Mouse (Mus musculus) brain, embryonic 18.5 days (tissue): Measurements from ENCODE around the gene Npw.
A peak's percentile ranks its signal among the peaks of the same experiment; 100 is the strongest.

Experiments used
- DNase-seq: peaks from one replicate; pipeline ENCODE4 v3.0.0-alpha.2; 2012; ENCODE audit warnings: low read depth, low spot score

Npw gene

DNA sequence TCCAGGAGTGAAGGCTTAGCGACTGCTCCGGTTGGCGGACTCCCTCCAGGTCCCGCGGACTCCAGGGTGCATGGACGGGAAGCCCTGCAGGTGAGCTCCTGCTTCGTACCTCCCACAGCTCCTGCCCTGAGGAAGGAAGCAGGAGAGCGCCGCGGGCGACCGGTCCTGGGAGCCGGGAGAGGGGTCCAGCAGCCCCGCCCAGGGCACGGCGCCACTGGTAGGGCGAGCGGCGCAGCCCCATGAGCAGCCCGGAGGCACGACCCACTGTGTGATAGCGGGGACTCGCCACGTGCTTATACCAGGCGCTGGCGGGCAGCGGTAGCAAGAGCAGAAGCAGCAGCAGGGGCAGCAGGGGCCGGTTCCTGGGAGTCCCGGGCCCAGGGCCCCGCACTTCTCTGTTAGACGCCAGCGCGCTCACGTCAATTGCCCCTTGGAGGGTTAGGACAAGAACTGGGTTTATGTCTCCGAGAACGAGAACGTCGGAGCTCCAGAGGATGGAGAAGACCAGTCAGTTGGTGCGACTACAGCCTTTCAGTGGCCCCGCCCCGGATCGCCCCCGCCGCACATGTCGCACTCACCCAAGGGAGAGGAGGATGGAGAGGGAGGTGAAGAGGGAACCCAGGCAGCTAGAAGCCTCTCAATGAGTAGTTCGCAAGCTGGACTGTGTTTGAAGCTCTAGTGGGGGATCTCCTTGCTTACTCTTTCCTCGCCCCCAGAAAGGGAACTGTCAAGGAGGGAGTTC is at the start of gene Npw:
TSS of gene Npw (minus strand) at position 441 of the 742 bp plus-strand sequence.
- DNase-seq, result no peak

DNA sequence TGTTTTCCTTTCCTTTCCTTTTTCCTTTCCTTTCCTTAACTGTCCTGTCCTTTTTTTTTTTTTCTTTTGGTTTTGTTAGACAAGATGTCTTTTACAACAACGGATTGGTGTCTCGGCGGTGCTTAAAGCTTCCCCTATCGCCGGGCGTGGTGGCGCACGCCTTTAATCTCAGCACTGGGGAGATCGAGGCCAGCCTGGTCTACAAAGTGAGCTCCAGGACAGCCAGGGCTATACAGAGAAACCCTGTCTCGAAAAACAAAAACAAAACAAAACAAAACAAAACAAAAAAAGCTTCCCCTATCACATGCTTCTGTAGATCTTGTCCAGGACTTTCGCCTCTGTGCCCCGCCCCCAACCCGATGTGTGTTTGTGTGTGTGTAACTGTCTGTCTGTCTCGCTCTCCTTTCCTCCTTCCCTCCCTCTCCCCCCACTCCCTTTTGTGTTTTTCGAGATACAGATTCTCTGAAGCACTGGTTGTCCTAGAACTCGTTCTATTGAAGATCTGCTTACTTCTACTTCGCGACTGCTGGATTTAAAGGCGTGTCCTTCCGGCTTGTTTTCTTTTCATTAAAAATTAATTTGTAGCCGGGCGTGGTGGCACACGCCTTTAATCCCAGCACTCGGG is 49.7 kb upstream of the Npw start:
- DNase-seq, result no peak

DNA sequence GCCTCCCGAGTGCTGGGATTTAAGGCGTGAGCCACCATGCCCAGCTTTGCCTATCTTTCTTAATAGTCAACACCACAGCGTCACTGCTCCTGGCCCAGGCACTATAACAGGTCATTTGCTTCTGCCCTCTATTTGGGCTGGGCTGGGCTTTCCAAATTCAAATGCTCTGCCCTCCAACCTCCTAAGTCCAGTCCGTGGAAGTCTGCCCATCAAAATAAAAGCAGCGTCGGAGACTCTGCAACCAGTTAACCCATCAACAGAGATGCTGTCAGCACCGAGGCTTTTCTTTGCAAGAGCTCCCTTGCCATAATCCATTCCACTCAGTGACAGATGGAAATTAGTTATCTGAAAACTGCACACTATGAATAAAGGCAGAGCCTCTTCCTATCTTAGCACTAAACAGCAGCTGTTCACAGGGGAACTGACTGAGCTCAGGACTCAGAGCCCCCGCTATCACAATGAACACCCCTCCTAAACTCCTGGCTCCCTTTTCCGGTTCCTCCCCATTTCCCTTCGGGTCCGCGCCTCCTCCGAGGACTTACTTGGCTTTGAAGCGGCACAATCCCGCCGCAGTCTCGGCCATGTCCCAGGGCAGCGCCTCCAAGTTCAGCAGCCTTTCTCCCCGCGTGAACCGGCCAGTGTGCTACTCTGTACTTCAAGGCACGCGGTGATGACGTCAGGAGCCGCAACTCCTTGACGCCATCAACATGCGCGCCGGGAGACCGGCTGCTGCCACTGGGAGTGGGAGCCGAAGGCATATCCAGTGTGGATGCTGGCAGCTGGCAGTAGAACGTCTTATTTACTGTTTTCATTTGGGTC is 48.9 kb upstream of the Npw start, which contains the start of gene Tbl3:
TSS of gene Tbl3 (minus strand) at position 679 of the 819 bp plus-strand sequence.
- DNase-seq, result peak; percentile 85

DNA sequence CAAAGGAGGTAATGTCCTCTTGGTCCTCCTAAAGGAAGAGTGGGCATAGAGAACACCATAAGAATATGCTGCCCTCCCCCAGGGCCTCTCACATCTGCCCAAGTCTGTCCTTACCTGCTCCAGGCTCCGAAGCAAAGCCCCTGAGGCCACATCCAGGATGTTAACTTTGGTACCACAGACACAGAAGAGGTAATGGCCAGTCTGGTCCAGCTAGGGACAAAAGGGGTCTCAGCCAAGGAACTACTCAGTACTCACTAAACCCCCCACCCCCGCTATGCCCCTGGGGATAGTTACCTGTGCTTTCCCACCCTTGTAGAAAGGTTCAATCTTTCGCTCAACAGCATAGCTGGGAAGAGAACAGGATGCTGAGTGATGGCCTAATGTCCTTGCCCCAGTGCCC is 47.6 kb upstream of the Npw start:
- no peak for DNase-seq

DNA sequence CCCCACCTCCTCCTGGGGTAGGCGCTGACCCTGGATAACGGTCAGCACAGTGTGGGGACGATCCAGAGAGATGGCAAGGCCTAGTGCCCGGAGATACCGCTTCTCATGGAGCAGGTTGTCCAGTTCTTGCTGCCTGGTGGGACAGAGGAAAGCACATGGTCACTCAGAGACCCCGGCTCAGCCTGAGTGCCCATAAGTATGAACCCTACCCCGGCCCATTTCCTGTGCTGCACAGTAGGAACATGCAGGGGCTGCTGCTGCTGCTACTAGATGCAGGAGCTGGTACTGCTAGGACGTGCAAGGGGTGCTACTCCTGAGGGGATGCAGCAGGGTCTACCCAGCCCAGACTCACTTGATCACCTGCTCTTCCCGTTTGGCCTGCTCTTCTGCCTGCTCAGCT is 43.0 kb upstream of the Npw start:
- DNase-seq, result no peak

DNA sequence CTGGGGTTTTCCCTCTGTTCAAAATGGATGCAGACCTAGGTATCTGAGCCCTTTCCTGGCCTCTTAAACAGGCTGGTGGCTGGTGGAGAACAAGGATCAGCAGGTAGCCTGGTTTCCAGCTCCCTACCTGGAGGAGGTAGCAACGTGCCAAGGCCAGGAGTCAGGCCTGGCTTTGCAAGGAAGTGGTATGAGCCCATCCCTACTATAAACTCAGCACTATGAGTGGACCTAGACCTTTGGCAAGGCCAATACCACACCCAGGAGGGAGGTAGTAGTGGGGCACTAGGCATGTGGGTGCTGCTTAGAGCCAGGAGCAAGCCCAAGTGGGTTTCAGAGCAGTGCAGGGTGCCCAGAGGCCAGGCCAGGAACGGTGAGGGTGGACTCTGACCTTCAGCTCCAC is 41.2 kb upstream of the Npw start:
- no peak for DNase-seq

DNA sequence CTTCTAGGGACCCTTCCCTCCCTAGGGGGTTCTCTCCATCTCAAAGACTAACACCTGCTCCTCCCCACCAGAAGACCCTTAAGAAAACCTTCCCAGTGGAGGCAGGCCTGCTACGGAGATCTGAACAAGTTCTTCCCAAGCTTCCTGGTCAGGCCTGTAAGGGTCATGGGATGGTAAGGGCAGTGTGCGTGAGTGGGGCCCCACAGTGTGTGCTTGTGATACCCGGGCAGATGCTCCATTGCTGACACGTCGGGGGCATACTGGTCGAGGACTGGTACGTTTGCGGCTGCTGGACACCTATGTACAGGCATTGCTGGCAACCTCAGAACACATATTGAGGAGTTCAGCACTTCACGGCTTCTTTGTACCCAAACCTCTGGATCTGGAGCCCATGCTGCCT is 40.5 kb upstream of the Npw start:
- DNase-seq, result no peak

DNA sequence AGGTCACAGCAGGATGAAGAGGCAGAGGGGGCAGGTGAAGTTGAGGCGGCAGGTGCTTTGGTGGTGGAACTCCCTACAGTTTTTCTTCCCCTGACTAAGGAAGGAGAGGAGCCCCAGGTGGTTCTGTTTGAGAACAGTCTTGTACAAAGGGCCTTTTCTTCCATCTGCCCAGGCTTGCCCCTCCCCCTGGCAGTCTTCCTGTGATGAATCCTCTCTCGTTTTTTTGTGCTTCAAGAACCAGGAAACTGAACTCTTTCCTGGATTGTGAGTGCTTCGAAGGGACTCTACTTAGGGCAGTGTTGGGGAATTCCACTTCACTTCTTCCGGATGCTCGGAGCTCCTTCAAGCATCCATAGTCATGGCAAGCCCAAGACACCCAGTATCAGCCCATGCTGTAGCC is 39.7 kb upstream of the Npw start:
- no peak for DNase-seq

DNA sequence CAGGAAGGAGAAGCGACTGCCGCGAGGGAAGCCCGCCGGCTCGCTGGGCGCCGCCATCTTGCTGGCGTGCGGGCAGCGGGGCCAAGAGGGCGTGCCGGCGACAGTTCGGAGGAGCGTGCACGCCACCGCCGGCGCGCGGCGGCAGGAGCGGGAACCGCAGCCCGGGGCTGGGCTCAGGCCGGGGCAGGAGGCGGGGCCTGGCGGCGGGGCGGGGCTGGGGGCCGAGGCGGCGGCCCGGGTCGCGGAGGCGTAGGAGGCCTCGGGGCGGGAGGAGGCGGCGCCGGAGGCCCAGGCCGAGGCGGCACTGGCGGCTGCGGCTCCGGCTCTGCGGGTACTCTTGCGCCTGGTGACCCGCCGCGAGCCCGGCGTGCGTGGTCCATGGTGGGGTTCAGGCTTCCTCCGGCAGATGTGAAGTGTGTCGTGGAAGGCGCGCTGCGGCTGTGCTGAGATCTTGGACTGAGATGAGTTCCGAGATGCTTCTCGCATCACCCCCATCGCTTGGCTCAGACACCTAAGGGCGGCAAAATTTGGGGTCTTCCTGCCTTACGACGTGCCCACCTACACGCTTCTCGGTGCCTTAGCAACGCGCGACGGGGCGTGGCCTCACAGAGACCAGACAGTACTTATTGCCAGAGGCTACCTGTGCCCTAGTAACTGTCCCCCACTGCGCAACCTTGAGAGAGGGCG is 37.9 kb upstream of the Npw start, which contains the start of the genes Gfer and Noxo1:
TSS of gene Gfer (minus strand) at position 146 of the 687 bp plus-strand sequence.
TSS of gene Noxo1 (plus strand) at position 224 of the 687 bp plus-strand sequence.
- no peak for DNase-seq

DNA sequence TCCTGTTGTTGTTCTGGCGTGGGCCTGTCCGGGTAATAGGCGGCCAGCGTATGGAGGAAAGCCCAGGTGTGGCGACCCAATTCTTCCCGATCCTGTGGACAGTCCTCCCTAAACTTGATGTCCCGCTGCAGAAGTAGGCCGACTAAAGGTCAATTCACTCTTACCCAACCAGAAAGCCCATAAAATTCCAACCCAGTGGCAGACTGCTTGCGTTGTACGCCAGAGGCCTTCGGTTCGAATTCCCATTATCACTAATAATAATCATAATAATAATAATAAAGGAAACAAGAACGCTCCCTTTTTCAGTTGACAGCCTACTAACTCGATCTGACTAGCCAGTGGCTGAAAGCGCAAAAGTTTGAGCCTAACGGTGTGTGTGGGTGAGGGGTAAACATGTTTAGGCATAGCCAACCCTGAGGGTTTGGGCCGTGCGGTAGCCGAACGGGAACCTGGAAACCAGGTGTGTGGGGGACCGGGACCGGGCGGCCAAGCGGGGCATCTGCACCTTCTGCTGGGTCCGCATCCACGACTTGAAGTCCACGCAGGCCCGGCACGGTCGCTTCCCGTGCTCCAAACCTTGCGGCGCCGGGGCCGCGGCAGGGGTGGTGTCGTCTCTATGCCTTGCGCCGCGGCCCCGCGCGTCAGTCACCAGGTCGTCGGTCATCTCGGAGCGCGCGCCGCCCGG is 37.2 kb upstream of the Npw start:
- DNase-seq, result no peak

DNA sequence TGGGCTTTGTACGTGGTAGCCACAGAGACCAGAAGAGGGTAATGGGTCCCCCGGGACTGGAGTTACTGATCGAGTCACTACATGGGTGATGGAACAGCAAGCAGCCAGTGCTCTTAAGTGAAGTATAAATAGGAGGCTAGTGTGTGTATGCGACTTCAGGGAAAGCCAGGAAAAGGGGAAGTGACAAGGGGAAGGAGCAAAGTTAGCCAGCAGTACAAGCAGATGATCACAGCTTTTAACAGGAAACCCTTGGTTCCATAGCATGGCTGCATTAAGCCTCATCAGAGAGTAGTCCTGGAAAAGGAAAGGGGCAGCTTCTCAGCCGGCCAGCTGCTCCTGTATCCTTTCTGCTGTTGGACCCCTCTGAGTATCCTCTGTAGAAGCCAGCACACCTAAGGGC is 34.1 kb upstream of the Npw start:
- DNase-seq, result no peak

DNA sequence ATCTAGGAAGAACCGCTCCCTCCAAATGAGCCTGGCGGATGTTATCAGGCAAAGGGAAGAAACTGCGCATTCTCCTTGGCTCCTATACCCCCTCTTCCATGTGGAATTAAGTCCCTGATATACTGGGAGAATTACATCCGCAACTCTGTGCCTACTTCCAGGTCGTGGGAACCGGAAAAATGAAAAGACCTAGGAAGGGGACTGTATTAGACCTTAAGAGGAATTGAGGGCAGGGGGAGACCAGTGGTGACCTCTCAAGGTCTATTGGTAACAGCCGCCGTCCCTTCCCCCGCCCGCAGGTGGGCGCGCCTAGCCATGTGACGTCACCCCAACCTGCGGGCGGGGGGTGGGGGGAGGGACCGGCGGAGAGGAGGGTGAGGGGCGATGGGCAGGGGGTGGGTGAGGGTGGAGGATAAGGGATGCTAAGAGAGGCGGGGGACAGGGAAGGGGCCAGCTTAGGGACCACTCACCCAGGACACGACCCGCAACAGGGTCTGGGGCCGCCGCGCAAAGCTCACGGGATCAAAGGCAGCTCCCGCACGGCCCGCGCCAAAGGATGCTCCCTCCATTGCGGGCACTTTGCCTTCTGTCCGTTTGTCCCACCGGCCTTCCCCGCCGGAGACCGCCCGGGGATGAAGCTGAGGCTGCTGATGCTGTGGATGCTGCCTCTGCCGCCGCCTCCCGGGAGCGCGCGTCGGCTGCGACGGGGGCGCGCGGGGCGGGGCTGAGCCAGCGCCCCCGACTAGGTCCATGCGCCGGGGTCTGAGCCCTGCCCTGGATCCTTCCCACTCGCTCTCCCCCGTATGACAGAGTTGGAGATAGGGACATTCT is 31.2 kb upstream of the Npw start, which contains the start of gene Syngr3:
TSS of gene Syngr3 (minus strand) at position 705 of the 831 bp plus-strand sequence.
- no peak for DNase-seq

DNA sequence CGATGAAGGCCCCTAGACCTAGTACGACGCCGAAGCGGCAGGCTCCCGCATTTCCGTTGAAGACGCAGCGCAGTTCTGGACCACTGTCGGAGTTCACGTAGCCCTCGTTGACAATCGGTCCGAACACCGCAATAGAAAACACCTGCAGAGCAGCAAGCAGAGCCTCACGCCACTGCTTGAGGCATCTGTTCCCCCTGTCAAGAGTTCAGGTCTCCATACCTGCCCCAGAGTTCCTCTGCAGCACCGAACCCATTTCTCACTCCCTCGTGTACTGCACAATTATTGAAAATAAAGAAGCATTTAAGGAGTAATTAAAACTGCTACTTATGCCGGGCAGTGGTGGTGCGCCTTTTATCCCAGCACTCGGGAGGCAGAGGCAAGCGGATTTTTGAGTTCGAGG is 29.3 kb upstream of the Npw start:
- DNase-seq, result no peak

DNA sequence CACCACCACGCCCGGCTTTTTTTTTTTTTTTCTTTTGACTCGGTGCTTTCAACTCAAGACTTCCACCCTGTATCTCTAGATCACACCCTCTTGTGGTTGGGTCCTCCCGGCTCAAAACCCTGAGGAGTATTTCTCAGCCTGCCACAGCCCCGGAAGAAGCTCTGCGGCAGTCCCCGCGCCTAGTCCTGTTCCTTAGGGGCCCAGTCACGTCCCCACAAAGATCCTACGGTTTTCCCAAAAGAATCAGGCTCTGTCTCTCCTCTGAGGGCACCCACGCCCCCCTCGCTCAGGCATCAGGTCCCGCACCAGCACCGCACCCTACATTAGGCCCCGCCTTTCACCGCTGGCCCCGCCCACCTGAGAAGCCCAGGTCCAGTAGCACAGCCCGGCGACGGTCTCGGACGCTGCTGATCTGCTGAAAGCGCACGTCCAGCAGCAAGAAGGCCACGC is 28.9 kb upstream of the Npw start:
- DNase-seq, result no peak

DNA sequence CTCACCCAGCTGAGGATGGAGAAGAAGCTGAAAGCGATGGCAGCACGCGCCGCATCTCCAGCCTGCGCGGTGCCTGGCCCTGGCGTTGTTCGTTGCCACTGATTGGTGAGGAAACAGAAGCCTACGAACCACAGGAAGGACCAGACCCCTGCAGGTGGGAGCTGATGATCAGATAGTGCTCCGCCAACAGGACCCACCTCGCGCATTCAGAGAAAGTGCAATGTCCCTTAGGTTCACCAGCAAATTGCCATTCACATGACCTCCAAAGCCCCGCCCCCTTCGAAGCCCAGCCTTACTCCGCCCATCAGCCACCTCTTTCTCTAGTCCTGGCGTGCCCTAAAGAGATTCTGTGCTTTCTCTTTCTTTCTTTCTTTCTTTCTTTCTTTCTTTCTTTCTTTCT is 28.3 kb upstream of the Npw start:
- no peak for DNase-seq

DNA sequence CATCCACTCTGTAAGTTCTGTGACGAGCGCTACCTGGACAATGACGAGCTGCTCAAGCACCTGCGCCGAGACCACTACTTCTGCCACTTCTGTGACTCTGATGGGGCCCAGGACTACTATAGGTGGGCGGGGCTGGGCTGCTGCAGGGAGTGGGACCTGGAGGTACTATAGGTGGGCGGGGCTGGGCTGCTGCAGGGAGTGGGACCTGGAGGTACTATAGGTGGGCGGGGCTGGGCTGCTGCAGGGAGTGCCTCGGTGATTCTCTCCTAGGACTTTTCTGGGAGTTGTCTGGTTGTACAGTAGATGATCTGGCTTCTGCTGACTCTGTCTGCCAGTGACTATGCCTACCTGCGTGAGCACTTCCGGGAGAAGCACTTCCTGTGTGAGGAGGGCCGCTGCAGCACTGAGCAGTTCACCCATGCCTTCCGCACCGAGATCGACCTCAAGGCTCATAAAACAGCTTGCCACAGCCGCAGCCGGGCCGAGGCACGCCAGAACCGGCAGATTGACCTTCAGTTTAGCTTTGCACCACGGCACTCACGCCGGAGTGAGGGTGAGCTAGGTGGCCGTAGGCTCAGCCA is 19.3 kb upstream of the Npw start:
- DNase-seq, result no peak

DNA sequence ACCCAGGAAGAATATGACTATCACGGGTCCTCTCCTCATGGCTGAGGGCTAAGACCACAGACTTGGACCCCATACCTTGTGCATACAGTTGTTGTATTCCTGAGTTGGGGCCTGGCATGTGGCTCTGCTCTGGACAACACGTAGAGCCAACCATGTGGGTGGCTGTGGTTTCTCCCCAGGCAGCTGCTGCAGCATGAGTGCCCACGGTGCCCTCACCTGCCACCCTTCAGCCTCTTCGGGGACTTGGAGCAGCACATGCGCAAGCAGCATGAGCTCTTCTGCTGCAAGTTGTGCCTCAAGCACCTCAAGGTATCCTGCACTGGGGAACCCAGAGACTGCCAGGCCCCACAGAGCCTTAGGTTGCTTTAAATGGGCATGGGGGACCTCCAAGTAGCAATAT is 18.6 kb upstream of the Npw start:
- DNase-seq, result no peak

DNA sequence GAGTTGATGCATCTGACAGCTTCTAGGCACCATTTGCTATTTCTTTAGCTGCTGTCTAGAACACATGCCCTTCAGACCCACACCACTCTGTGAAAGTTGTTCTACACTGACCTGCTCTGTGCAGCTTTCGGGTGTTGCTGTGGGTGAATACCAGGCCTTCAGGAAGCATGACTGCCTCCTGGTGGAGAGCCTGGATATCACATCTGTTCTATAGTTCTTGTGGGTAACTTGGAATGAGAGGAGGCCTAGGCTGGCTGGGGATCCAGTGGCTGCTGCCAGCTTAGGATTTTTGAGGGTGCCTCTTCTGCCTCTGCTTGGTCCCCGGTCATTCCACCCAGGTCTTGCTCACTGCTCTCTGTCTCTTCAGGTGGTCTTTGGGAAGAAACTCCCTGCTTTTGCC is 17.9 kb upstream of the Npw start:
- DNase-seq, result no peak

DNA sequence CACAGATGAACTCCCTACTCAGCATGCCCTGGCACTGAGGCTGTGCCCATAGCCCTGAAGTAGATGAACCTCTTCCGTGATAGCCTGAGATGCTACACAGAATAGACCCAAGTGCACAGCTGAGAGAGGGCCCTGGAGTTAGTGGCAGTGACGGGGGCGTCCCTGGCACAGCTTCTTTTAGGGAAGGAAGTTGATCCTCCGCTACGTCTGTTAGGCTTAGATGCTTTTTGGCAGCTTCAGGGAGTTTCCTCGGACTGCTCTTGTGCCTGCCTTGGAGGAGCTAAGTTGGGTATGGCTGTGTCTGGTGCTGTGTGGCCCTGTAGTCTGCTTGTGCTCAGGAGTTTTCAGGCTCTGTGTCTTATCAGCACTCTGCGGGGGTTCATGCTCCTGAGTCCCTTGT is 16.0 kb upstream of the Npw start:
- DNase-seq, result no peak

DNA sequence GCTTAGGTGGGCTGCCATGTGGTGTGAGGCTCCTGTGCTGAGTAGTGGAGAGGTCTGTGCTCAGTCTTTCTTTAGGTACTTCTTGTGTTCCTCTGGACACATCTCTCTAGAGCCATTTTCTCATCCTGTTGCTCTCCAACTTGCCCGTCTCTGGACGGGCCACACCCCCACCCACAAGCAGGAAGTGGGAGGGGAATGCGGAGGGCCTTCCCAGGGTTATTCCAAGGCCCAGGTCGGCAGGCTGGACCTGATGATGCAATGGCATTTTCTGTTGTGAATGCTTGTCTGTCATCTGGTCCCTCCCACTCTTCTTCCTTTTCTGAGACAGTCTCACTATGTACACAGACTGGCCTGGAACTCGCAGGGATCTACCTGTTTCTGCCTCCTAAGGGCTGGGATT is 13.9 kb upstream of the Npw start:
- no peak for DNase-seq
